Mouse (Mus musculus): Measurements from ENCODE around the gene Pet117.

GRCm38 (mm10) chr2:144399531-144399930 is 30.7 kb downstream of the Pet117 start:
- no peak for TF ChIP-seq USF1 (IDR thresholded peaks at IDR 0.05; ENCODE audit: low read depth, low read length)
- no peak for TF ChIP-seq USF2 (IDR thresholded peaks at IDR 0.05; ENCODE audit: borderline replicate concordance in 1 of 2, insufficient read depth in 1 of 2, low read depth in 1 of 2, low read length in 2 of 2)
- TF ChIP-seq SIN3A (IDR thresholded peaks at IDR 0.05; ENCODE audit: low read length) = no peak
- no peak for TF ChIP-seq EP300 (IDR thresholded peaks at IDR 0.05; ENCODE audit: low read depth in 1 of 2, low read length in 2 of 2)
- no peak for TF ChIP-seq POLR2A (IDR thresholded peaks at IDR 0.05; ENCODE audit: control insufficient read depth in 1 of 2, insufficient read depth in 1 of 2, low read depth in 1 of 2, low read length in 2 of 2, poor library complexity in 1 of 2)

Measured in MEL (cell line).